Mouse (Mus musculus): ENCODE measurements around the gene Agmat.

The Agmat gene

GRCm38 (mm10) chr4:141746578-141747346, at the start of gene Agmat:
Agmat (plus strand) TSS chr4:141746672.
- no peak for DNase-seq (ENCODE audit: low spot score)

DNA sequence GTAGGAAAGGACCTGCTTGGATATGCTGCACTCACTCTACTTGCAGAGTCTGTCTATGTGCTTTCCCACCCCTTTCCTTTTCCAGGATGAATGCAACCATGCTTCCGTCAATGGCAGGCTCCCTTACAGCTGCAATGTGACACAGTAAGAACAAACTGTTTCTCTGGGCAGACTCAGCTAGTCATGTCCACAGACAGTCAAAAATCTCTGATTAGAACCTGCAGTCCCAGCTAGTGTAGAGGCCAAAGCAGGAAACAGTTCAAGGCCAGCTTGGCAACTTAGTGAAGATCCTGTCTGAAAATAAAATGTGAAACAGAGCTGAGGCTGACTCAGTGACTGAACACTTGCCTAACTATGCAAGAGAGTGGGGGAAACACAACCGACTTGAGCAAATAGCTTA, 41.8 kb upstream of the Agmat start:
- DNase-seq (ENCODE audit: low spot score) = no peak

- DNase-seq (ENCODE audit: low spot score) = no peak
Measured at GRCm38 (mm10) chr4:141705331-141705730, 41.1 kb upstream of the Agmat start.

DNA sequence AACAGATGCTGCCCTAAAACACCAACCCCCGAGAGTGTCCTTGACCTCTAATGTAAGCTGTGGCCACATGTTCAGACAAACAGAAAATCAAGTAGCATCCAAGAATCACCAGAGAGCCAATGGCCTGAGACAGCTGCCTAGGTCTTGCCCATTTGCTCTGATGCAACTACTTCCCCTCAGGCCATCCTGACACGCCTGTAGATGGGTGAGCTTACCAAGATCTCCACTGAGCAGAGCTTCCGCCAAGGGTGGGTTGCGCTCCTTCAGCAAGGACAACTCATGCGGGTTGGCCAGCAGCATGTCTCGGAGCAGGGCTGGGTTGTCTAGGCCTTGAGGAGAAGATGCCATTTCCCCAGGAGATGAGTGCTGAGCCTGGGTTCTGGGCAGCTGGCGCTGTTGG, 38.5 kb upstream of the Agmat start:
- DNase-seq (ENCODE audit: low spot score) = no peak

- DNase-seq (ENCODE audit: low spot score) = no peak
Measured at GRCm38 (mm10) chr4:141708971-141709370, 37.5 kb upstream of the Agmat start.

- no peak for DNase-seq (ENCODE audit: low spot score)
Measured at GRCm38 (mm10) chr4:141711250-141711649, 35.2 kb upstream of the Agmat start.

GRCm38 (mm10) chr4:141713598-141714142, 32.8 kb upstream of the Agmat start:
- DNase-seq (ENCODE audit: low spot score) = no peak

DNA sequence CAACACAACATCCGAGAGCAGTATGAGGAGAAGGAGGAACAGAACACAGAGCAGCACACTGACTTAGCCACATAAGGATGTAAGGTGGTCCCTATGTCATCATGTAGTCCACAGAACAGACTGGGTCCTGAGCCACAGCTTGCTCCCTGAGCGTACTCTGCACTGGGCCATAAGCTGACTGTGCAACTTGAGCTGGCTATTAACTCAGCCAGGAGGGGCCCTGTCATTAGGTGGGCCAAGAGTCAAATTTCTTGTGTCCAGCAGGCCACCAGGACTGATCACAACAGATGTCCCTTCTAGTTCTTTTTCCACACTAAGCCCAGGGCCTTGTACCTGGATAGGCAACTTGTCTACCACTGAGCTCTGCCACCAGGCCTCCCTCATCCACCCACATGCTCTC, 31.4 kb upstream of the Agmat start:
- peak; percentile 52 for DNase-seq (ENCODE audit: low spot score)

- no peak for DNase-seq (ENCODE audit: low spot score)
Measured at GRCm38 (mm10) chr4:141717633-141718032, 28.8 kb upstream of the Agmat start.

- DNase-seq (ENCODE audit: low spot score) = no peak
Measured at GRCm38 (mm10) chr4:141719304-141719703, 27.2 kb upstream of the Agmat start.

GRCm38 (mm10) chr4:141720761-141721523, 25.5 kb upstream of the Agmat start:
- no peak for DNase-seq (ENCODE audit: low spot score)

DNA sequence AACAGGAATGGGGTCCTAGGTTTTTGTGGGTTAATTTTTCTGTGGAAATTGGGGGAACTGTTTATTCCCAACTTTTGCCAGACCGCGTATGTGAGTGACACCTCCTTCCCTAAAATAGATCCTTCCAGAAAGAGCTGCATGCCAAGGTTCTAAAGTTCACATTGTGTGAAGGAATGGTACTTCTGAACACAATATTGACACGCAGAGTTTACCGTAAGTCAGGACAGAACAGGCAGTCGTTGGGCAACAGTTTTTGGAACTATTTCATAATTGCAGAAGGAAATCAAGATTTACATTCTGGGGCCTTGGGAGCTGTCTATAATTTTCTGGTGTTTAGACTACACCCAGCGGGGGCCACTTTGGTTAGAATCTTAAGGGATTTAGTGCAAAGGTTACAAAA, 24.5 kb upstream of the Agmat start:
- no peak for DNase-seq (ENCODE audit: low spot score)

DNA sequence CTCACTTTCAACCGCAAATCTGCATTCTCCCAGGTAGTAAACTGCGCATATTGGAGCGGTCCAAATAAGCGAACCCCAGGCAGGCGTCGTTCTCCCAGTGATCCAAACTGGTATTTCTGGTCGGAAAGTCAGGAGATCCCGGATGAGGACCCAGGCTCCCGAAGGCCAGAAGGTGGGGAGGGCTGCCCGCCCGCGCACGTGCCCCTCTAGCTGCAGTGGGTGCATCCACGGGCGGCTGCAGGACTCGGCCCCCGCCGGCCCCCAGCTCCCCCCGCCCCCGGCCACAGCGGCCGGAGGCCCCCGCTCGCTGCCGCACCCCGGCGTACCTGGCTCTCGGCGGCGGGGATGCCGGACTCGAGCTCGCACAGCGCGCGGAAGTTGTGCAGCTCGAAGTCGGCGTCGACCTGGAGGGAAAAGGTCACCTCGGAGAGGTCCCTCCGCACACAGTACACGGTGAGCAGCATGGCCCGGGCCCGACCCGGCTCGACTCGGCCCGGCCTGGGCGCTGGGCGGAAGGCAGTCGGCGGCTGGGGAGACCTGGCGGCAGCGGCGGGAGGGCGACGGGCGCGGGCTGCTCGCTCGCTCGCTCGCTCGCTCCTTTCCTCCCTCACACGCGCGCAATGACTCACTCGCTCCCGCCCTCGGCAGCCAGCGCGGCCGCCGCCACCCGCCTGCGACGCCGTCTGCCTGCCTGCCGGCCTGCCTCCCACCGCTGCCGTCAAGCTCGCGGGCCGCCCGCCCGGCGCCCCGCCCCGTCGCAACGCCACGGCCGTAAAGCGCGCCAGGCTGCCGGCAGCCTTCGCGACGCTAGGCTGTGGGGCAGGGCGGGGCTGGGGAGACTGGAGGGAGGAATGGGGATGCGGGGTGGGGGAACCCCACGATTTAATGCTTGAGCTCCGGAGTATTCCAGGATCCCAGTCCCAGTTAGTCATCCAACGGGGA, 23.5 kb upstream of the Agmat start, which contains the start of gene Ddi2:
Ddi2 (minus strand) TSS at position 689 of the 942 bp plus-strand sequence.
- peak; percentile 90 for DNase-seq (ENCODE audit: low spot score)

- no peak for DNase-seq (ENCODE audit: low spot score)
Measured at GRCm38 (mm10) chr4:141723673-141724068, 22.8 kb upstream of the Agmat start.

DNA sequence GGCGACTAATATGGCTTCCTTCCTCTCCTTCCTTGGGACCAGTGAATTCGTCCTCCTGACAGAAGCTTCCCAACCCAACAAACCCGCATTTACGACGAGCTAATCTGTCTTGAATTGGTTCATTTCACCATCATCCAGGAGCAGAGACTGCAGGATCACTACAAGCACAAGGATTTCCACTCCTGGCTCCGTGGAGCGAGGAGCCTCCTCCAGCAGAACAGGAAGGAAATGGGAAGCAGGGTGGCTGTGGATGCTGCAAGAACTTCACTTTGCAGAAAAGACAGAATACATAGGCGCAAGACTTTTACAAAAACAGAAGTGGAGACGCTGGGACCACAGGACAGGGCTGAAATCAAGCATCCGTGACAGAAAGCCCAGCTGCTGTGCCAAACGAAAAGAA, 21.9 kb upstream of the Agmat start:
- DNase-seq (ENCODE audit: low spot score) = no peak

DNA sequence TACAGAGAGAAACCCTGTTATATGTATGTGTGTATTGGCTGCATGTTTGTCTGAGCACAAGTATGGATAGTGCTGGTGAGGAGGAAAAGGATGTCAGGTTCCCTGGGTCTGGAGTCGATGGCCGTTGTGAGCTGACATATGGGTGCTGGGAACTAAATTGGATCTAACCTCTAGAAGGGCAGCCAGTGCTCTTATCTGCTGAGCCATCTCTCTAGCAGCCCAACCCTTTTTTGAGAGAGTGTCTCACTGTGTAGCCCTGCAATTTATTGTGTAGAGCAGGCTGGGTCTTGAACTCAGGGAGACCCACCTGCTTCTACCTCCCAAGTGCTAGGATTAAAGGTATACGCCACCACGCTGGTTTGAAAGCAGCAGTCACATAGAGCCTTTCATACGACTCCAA, 21.2 kb upstream of the Agmat start:
- no peak for DNase-seq (ENCODE audit: low spot score)

DNA sequence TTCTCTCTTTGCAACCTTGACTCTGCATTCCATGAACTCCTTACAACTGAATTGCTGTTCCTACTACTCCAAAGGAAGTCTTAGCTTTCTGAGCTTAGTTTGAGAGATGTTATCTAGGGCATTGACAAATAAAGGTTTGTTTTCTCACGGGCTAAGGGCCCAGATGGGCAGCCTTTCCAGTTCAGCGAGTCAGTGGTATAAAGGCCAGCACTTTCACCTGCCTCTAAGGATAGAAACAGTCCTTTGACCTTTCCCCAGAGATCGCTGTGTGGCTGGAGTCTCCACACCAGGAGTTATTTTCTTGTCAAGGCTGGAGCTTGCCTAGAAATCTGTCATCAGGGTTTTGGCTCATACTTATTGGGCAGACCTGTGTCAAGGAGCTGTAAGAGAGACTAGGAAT, 20.7 kb upstream of the Agmat start:
- DNase-seq (ENCODE audit: low spot score) = no peak

DNA sequence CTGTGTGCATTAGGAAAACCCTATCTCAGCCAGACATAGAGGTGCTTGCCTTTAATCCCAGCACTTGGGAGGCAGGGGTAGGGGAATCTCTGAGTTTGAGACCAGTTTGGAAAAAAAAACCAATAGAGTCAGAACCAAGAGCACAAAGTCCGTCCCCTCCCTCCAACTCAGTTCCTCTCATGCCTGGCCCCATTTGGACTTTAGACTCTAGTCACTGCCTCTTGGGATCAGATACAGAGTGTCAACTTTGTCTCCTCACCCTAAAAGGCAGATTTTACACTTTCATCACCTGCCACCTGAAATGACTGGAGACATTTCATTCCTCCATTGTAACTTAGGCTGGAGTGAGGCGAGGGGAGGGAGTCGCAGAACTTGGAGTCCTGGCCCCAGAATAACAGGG, 17.2 kb upstream of the Agmat start:
- no peak for DNase-seq (ENCODE audit: low spot score)

GRCm38 (mm10) chr4:141730401-141730800, 16.1 kb upstream of the Agmat start:
- DNase-seq (ENCODE audit: low spot score) = no peak

DNA sequence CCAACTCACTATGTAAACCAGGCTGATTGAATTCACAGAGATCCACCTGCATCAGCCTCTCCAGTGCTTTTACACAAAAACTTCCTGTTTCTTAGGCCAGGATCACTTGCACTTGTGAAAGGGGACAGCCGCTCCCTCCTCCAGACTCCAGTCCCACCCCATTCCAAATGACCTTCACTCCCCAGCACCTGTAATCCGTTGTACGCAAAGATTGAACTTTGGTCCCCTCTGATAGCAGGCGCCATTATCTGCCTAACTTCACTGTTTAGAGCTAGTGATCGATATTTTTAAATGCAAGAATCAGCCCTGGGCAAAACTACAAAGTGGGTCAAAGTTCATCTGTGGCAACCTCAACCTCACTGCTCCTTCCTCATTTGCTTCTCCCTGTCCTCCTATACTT, 14.7 kb upstream of the Agmat start:
- no peak for DNase-seq (ENCODE audit: low spot score)

DNA sequence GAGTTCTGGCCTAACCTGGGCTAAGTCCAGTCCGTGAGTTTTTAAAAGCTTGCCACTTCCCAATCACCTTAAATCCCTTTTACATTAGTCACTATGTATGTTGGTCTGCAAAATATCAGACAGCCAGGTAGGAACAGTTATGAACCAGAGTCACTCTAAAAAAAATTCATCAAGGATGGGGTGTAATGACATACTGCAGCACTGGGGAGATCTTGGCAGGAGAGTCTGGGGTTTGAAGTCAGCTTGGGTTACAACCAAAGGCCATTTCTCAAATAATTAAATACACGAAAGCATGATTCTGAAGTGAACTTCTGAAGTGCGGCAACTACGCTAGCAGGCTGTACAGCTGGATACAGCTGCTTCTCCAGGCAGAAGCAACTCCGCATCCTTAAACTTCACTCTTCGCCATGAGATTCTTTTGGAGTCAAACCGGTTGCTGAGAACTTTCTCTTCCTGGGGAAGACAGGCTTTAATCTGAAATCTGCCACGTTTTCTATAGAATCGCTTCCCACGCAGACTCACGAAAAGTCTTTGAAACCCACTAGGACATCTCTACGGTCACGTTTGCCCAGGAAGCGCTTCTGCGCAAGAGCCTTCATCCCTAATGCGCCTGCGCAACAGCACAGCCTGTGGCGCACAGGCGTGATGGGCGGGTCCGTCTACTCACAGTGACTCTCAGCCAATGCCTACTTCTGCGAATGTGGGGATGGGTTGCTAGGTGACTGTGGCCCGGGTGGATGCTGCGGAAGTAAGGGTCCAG, 11.8 kb upstream of the Agmat start:
- DNase-seq (ENCODE audit: low spot score) = peak; percentile 98

Measured in embryo, embryonic 10.5 days (tissue).